Mouse (Mus musculus): ENCODE results near the gene Ing4. TPM values are rescaled to one million over a fixed set of nuclear protein-coding genes. Genes with fewer than 3 reads are reported as not detected.

Gene Ing4
- polyA plus RNA-seq, 1 experiment from 2014 or later: 102 TPM

GRCm38 (mm10) chr6:125095391-125096278 lies 56.1 kb downstream of the Ing4 start, which contains the start of gene Chd4:
Gene Chd4 (plus strand): TSS chr6:125095981.
- H3K27me3 ChIP-seq (replicated peaks): no peaks in the 10 kb centered on the region
- 1% methylated on average over 45 of the region's 45 CpGs for WGBS
- peak within 1 kb of the TSS; percentile 82 for H3K4me3 ChIP-seq (replicated peaks)
- ATAC-seq (ENCODE audit: insufficient read depth, low FRiP score, low read depth): peak; percentile 78
- peak within 1 kb of the TSS; percentile 87 for H3K9ac ChIP-seq
- no peaks in the 10 kb centered on the region for H3K9me3 ChIP-seq
- peaks cover 8% of the 10 kb centered on the region for H3K36me3 ChIP-seq
- H3K4me1 ChIP-seq: peaks cover 37% of the 10 kb centered on the region
- H3K27ac ChIP-seq: peak within 1 kb of the TSS; percentile 92
- H3K4me2 ChIP-seq: peak within 1 kb of the TSS; percentile 80

GRCm38 (mm10) chr6:125096279-125096596 lies 56.7 kb downstream of the Ing4 start:
- peaks cover 32% of the 10 kb centered on the region for H3K4me1 ChIP-seq
- peak overlapping the region; percentile 82 for H3K4me3 ChIP-seq (replicated peaks)
- WGBS: 2% methylated on average over 19 of the region's 32 CpGs
- peak overlapping the region; percentile 87 for H3K9ac ChIP-seq
- H3K4me2 ChIP-seq: peak overlapping the region; percentile 80
- ATAC-seq (ENCODE audit: insufficient read depth, low FRiP score, low read depth): no peak
- H3K36me3 ChIP-seq: peaks cover 14% of the 10 kb centered on the region
- H3K9me3 ChIP-seq: no peaks in the 10 kb centered on the region
- peak overlapping the region; percentile 92 for H3K27ac ChIP-seq
- H3K27me3 ChIP-seq (replicated peaks): no peaks in the 10 kb centered on the region

- H3K27ac ChIP-seq: peak overlapping the region; percentile 92
- 1% methylated on average over 42 of the region's 44 CpGs for WGBS
- H3K27me3 ChIP-seq (replicated peaks): no peaks in the 10 kb centered on the region
- peak overlapping the region; percentile 80 for H3K4me2 ChIP-seq
- peaks cover 20% of the 10 kb centered on the region for H3K36me3 ChIP-seq
- H3K4me1 ChIP-seq: peaks cover 32% of the 10 kb centered on the region
- peak overlapping the region; percentile 87 for H3K9ac ChIP-seq
- no peaks in the 10 kb centered on the region for H3K9me3 ChIP-seq
- peak; percentile 45 for ATAC-seq (ENCODE audit: insufficient read depth, low FRiP score, low read depth)
- H3K4me3 ChIP-seq (replicated peaks): peak overlapping the region; percentile 82
Measured at GRCm38 (mm10) chr6:125096597-125097345, 57.2 kb downstream of the Ing4 start.

GRCm38 (mm10) chr6:125097346-125097689 lies 57.8 kb downstream of the Ing4 start:
- H3K36me3 ChIP-seq: peaks cover 24% of the 10 kb centered on the region
- no peak for ATAC-seq (ENCODE audit: insufficient read depth, low FRiP score, low read depth)
- peaks cover 32% of the 10 kb centered on the region for H3K4me1 ChIP-seq
- H3K27me3 ChIP-seq (replicated peaks): no peaks in the 10 kb centered on the region
- no peaks in the 10 kb centered on the region for H3K9me3 ChIP-seq
- H3K4me2 ChIP-seq: peak overlapping the region; percentile 80
- 1% methylated on average over 12 of the region's 12 CpGs for WGBS
- peak overlapping the region; percentile 87 for H3K9ac ChIP-seq
- peak overlapping the region; percentile 92 for H3K27ac ChIP-seq
- H3K4me3 ChIP-seq (replicated peaks): peak overlapping the region; percentile 82

GRCm38 (mm10) chr6:125097951-125098350 lies 58.4 kb downstream of the Ing4 start:
- Histone ChIP-seq H3K4me2 (peak overlapping the region; percentile 80), H3K27me3 (replicated peaks) (no peaks in the 10 kb centered on the region), H3K9me3 (no peaks in the 10 kb centered on the region), H3K4me3 (replicated peaks) (peak overlapping the region; percentile 82), H3K9ac (peak overlapping the region; percentile 87; the same call in 1 of the 2 replicates), H3K27ac (0 out of 2 replicates have a peak overlapping the region, but pooled peaks have one; percentile 92), H3K36me3 (peaks cover 30% of the 10 kb centered on the region), H3K4me1 (peaks cover 32% of the 10 kb centered on the region)
- ATAC-seq (ENCODE audit: insufficient read depth, low FRiP score, low read depth): no peak
- 43% methylated on average over 8 of the region's 8 CpGs for WGBS

- H3K9me3 ChIP-seq: no peaks in the 10 kb centered on the region
- peaks cover 33% of the 10 kb centered on the region for H3K36me3 ChIP-seq
- 37% methylated on average over 3 of the region's 3 CpGs for WGBS
- H3K9ac ChIP-seq: peak overlapping the region; percentile 20; the same call in 1 of the 2 replicates
- peaks cover 32% of the 10 kb centered on the region for H3K4me1 ChIP-seq
- no peak for ATAC-seq (ENCODE audit: insufficient read depth, low FRiP score, low read depth)
- H3K27me3 ChIP-seq (replicated peaks): no peaks in the 10 kb centered on the region
- no peak overlapping the region for H3K27ac ChIP-seq
- H3K4me3 ChIP-seq (replicated peaks): peak overlapping the region; percentile 82
- peak overlapping the region; percentile 80 for H3K4me2 ChIP-seq
Measured at GRCm38 (mm10) chr6:125098513-125098912, 59.0 kb downstream of the Ing4 start.

Small RNAs within 50 kb of the gene (microRNA-seq; reads per million reads assigned to microRNA genes)
- not detected for gene Mir7045

Other genes starting within 250 kb of the Ing4 start
- gene Spsb2, start 231.1 kb upstream of the Ing4 start, polyA plus RNA-seq (2015; fragmentation: Nextera tagmentation; extraction: Ambion mirVana): 11.7 and 12.7 TPM in 2 replicates
- gene Tpi1, start 225.5 kb upstream of the Ing4 start, polyA plus RNA-seq (2015; fragmentation: Nextera tagmentation; extraction: Ambion mirVana): 890 and 914 TPM in 2 replicates
- 116 and 125 TPM in 2 replicates for gene Usp5, start 210.3 kb upstream of the Ing4 start, polyA plus RNA-seq (2015; fragmentation: Nextera tagmentation; extraction: Ambion mirVana)
- gene Cdca3, start 210.2 kb upstream of the Ing4 start, polyA plus RNA-seq (2015; fragmentation: Nextera tagmentation; extraction: Ambion mirVana): 141 and 159 TPM in 2 replicates
- 0.97 and 1.1 TPM in 2 replicates for gene Gnb3, start 199.5 kb upstream of the Ing4 start, polyA plus RNA-seq (2015; fragmentation: Nextera tagmentation; extraction: Ambion mirVana)
- 28.4 TPM in 2 replicates for gene P3h3, start 182.0 kb upstream of the Ing4 start, polyA plus RNA-seq (2015; fragmentation: Nextera tagmentation; extraction: Ambion mirVana)
- 1.2 and 1.3 TPM in 2 replicates for gene Gpr162, start 175.8 kb upstream of the Ing4 start, polyA plus RNA-seq (2015; fragmentation: Nextera tagmentation; extraction: Ambion mirVana)
- 0.41 and 0.64 TPM in 2 replicates for gene Cd4, start 151.5 kb upstream of the Ing4 start, polyA plus RNA-seq (2015; fragmentation: Nextera tagmentation; extraction: Ambion mirVana)
- 1.5 and 2.4 TPM in 2 replicates for gene Lag3, start 128.1 kb upstream of the Ing4 start, polyA plus RNA-seq (2015; fragmentation: Nextera tagmentation; extraction: Ambion mirVana)
- gene Ptms, start 119.7 kb upstream of the Ing4 start, polyA plus RNA-seq (2015; fragmentation: Nextera tagmentation; extraction: Ambion mirVana): 322 and 340 TPM in 2 replicates
- gene Mlf2, start 108.4 kb upstream of the Ing4 start, polyA plus RNA-seq (2015; fragmentation: Nextera tagmentation; extraction: Ambion mirVana): 351 and 362 TPM in 2 replicates
- gene Cops7a, start 74.2 kb upstream of the Ing4 start, polyA plus RNA-seq (2015; fragmentation: Nextera tagmentation; extraction: Ambion mirVana): 128 and 153 TPM in 2 replicates
- 3.8 and 4.3 TPM in 2 replicates for gene Pianp, start 43.1 kb upstream of the Ing4 start, polyA plus RNA-seq (2015; fragmentation: Nextera tagmentation; extraction: Ambion mirVana)
- gene Zfp384, start 30.6 kb upstream of the Ing4 start, polyA plus RNA-seq (2015; fragmentation: Nextera tagmentation; extraction: Ambion mirVana): 17.2 and 19.4 TPM in 2 replicates
- 9.9 and 11.8 TPM in 2 replicates for gene Acrbp, start 9.9 kb downstream of the Ing4 start, polyA plus RNA-seq (2015; fragmentation: Nextera tagmentation; extraction: Ambion mirVana)
- gene Lpar5, start 28.2 kb downstream of the Ing4 start, polyA plus RNA-seq (2015; fragmentation: Nextera tagmentation; extraction: Ambion mirVana): 4.6 and 5.0 TPM in 2 replicates
- 58.6 and 62.3 TPM in 2 replicates for gene Chd4, start 56.2 kb downstream of the Ing4 start, polyA plus RNA-seq (2015; fragmentation: Nextera tagmentation; extraction: Ambion mirVana)
- gene Nop2, start 92.1 kb downstream of the Ing4 start, polyA plus RNA-seq (2015; fragmentation: Nextera tagmentation; extraction: Ambion mirVana): 55.6 and 60.1 TPM in 2 replicates
- 8.2 and 9.0 TPM in 2 replicates for gene Iffo1, start 105.5 kb downstream of the Ing4 start, polyA plus RNA-seq (2015; fragmentation: Nextera tagmentation; extraction: Ambion mirVana)
- 1,509 and 1,865 TPM in 2 replicates for gene Gapdh, start 126.7 kb downstream of the Ing4 start, polyA plus RNA-seq (2015; fragmentation: Nextera tagmentation; extraction: Ambion mirVana)
- gene Ncapd2, start 151.9 kb downstream of the Ing4 start, polyA plus RNA-seq (2015; fragmentation: Nextera tagmentation; extraction: Ambion mirVana): 107 and 108 TPM in 2 replicates
- gene Mrpl51, start 152.0 kb downstream of the Ing4 start, polyA plus RNA-seq (2015; fragmentation: Nextera tagmentation; extraction: Ambion mirVana): 231 and 236 TPM in 2 replicates
- gene Vamp1, start 175.8 kb downstream of the Ing4 start, polyA plus RNA-seq (2015; fragmentation: Nextera tagmentation; extraction: Ambion mirVana): 6.0 and 6.3 TPM in 2 replicates
- 8.0 and 8.8 TPM in 2 replicates for gene Tapbpl, start 192.1 kb downstream of the Ing4 start, polyA plus RNA-seq (2015; fragmentation: Nextera tagmentation; extraction: Ambion mirVana)
- gene Cd27, start 197.2 kb downstream of the Ing4 start, polyA plus RNA-seq (2015; fragmentation: Nextera tagmentation; extraction: Ambion mirVana): 2.2 and 2.5 TPM in 2 replicates
- 0.12 TPM in 2 replicates for gene Tuba3a, start 246.3 kb downstream of the Ing4 start, polyA plus RNA-seq (2015; fragmentation: Nextera tagmentation; extraction: Ambion mirVana)

Data from stomach, embryonic 15.5 days (tissue).